Mouse (Mus musculus) erythroblast, embryonic 14.5 days (primary cell): ENCODE results near the gene Cerkl.

Source experiments
- GATA1 ChIP-seq: IDR thresholded peaks from 2 replicates; pipeline ENCODE4 v1.6.1; 2012; ENCODE audit warnings: low read length, inconsistent platforms, mixed read lengths
- TAL1 ChIP-seq: IDR thresholded peaks from 3 replicates; pipeline ENCODE4 v1.6.1; 2012; ENCODE audit warnings: low read length, inconsistent platforms, mixed read lengths

DNA sequence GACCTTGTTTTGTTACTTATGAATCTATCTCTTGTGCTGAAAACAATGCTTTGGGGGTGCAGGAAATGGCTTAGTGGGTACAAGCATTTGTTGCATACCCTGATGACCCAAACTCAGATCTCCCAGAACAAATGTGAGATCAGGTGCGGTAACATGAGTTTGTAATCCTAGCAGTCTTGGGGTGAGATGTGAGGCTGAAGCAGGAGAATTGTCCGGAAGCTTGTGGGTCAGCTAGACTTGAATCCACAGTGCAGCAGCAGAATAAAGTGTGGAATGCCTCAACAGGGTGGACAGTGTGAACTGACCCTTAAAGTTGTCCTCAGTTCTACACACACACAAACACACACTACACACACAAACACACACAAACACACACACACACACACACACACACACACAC, 14.4 kb downstream of the Cerkl start:
- TF ChIP-seq TAL1 (no peak), GATA1 (no peak)
